Mouse (Mus musculus) embryo, embryonic 9.5 days (tissue): ENCODE measurements around the gene Wrb.

Experiments used
- DNase-seq: peaks from one replicate; pipeline ENCODE4 v3.0.0-alpha.2; 2017; ENCODE audit errors: extremely low spot score

Wrb gene

GRCm38 (mm10) chr16:96158511-96159080 lies 13.4 kb downstream of the Wrb start:
- no peak for DNase-seq

- DNase-seq = peak; percentile 84
These were observed 14.0 kb downstream of the Wrb start for GRCm38 (mm10) chr16:96159091-96159731.

GRCm38 (mm10) chr16:96159794-96160346 lies 14.7 kb downstream of the Wrb start:
- no peak for DNase-seq

GRCm38 (mm10) chr16:96160927-96161326 lies 15.7 kb downstream of the Wrb start:
- no peak for DNase-seq

- DNase-seq = no peak
These were observed 16.1 kb downstream of the Wrb start for GRCm38 (mm10) chr16:96161336-96161735.

GRCm38 (mm10) chr16:96165723-96166264 lies 20.6 kb downstream of the Wrb start:
- no peak for DNase-seq

- DNase-seq = no peak
These were observed 23.6 kb downstream of the Wrb start for GRCm38 (mm10) chr16:96168837-96169236.

- no peak for DNase-seq
These were observed 28.4 kb downstream of the Wrb start for GRCm38 (mm10) chr16:96173648-96174047.

GRCm38 (mm10) chr16:96175399-96175798 lies 30.2 kb downstream of the Wrb start:
- no peak for DNase-seq

GRCm38 (mm10) chr16:96179156-96179555 lies 33.9 kb downstream of the Wrb start:
- no peak for DNase-seq

- no peak for DNase-seq
These were observed 42.4 kb downstream of the Wrb start for GRCm38 (mm10) chr16:96187619-96188018.

GRCm38 (mm10) chr16:96191531-96192506 lies 46.6 kb downstream of the Wrb start, which contains the start of gene Lca5l:
Gene Lca5l (minus strand): TSS chr16:96192271.
- peak; percentile 99 for DNase-seq

- DNase-seq = peak; percentile 66
These were observed 54.9 kb downstream of the Wrb start, which contains the start of gene Sh3bgr for GRCm38 (mm10) chr16:96199913-96200701. Gene Sh3bgr (plus strand): TSS chr16:96200450.

- DNase-seq = no peak
These were observed 55.5 kb downstream of the Wrb start for GRCm38 (mm10) chr16:96200702-96201028.

- no peak for DNase-seq
These were observed 56.5 kb downstream of the Wrb start for GRCm38 (mm10) chr16:96201485-96202232.
